Mouse (Mus musculus): ENCODE results near the gene Sohlh1. TPM values are rescaled to one million over a fixed set of nuclear protein-coding genes. Genes with fewer than 3 reads are reported as not detected.
A peak's percentile ranks its signal among the peaks of the same experiment; 100 is the strongest.
"Not testable (repeated sequence)": the region's sequence is repeated elsewhere in the genome, so short reads cannot be mapped to it uniquely, and the experiment has no call there.

Gene Sohlh1
- polyA plus RNA-seq, 1 experiment from 2014 or later = not detected

- H3K36me3 ChIP-seq (ENCODE audit: control insufficient read depth, insufficient read depth, low read length) = no peaks in the 10 kb centered on the region
- ATAC-seq (ENCODE audit: low FRiP score, low TSS enrichment) = no peak
These were observed 18.6 kb downstream of the Sohlh1 start for GRCm38 (mm10) chr2:25828344-25828947.

GRCm38 (mm10) chr2:25824751-25825150 is 22.3 kb downstream of the Sohlh1 start:
- H3K9ac ChIP-seq (replicated peaks; ENCODE audit: low read length) = no peak overlapping the region
- ATAC-seq (ENCODE audit: low FRiP score, low TSS enrichment) (no peak), DNase-seq (no peak)
- no peak overlapping the region for H3K4me3 ChIP-seq (replicated peaks; ENCODE audit: low read depth, low read length)
- H3K27ac ChIP-seq (replicated peaks; ENCODE audit: low read depth, low read length) = no peak overlapping the region
- H3K4me2 ChIP-seq (ENCODE audit: low read length) = no peak overlapping the region
- no peaks in the 10 kb centered on the region for H3K36me3 ChIP-seq (ENCODE audit: control insufficient read depth, insufficient read depth, low read length)
- no peaks in the 10 kb centered on the region for H3K9me3 ChIP-seq (ENCODE audit: control insufficient read depth, low read length)
- no peaks in the 10 kb centered on the region for H3K27me3 ChIP-seq (ENCODE audit: control insufficient read depth, insufficient read depth, low read length)
- 90% methylated on average over 3 of the region's 3 CpGs for WGBS
- no peaks in the 10 kb centered on the region for H3K4me1 ChIP-seq (ENCODE audit: control insufficient read depth, insufficient read depth, low read length)

More at GRCm38 (mm10) chr2:25828344-25828947, 18.6 kb downstream of the Sohlh1 start:
- H3K4me2 ChIP-seq (ENCODE audit: low read length) = no peak overlapping the region
- no peaks in the 10 kb centered on the region for H3K9me3 ChIP-seq (ENCODE audit: control insufficient read depth, low read length)
- H3K27me3 ChIP-seq (ENCODE audit: control insufficient read depth, insufficient read depth, low read length) = no peaks in the 10 kb centered on the region
- 77% methylated on average over 8 of the region's 8 CpGs for WGBS
- no peak overlapping the region for H3K4me3 ChIP-seq (replicated peaks; ENCODE audit: low read depth, low read length)
- no peak for DNase-seq
- H3K9ac ChIP-seq (replicated peaks; ENCODE audit: low read length) = no peak overlapping the region
- H3K27ac ChIP-seq (replicated peaks; ENCODE audit: low read depth, low read length) = no peak overlapping the region
- no peaks in the 10 kb centered on the region for H3K4me1 ChIP-seq (ENCODE audit: control insufficient read depth, insufficient read depth, low read length)

DNA sequence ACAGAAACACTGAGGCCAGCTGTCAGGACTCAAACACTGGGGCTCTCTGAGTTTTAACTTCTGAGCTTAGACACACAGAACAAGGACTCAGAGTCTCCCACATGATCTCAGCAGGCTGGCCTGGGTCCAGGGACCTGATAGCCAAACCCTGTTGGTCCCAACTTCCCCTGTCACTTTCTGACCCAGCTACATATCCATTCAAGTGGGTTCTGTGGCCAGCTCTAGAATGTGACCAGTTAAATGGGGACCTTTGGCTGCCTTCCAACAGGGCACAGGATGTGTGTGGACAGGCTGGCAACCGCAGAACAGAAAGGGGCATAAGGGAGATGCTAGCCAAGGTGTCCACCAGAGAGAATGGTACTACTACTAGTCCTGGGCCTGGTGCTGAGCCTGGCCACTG is 24.2 kb downstream of the Sohlh1 start, which contains the start of gene Lcn9:
TSS of gene Lcn9 (plus strand) at position 348 of the 400 bp plus-strand sequence.
- Histone ChIP-seq H3K36me3 (ENCODE audit: control insufficient read depth, insufficient read depth, low read length) (no peaks in the 10 kb centered on the region), H3K27ac (replicated peaks; ENCODE audit: low read depth, low read length) (no peak within 1 kb of the TSS), H3K9me3 (ENCODE audit: control insufficient read depth, low read length) (no peaks in the 10 kb centered on the region), H3K4me1 (ENCODE audit: control insufficient read depth, insufficient read depth, low read length) (no peaks in the 10 kb centered on the region), H3K9ac (replicated peaks; ENCODE audit: low read length) (no peak within 1 kb of the TSS), H3K27me3 (ENCODE audit: control insufficient read depth, insufficient read depth, low read length) (no peaks in the 10 kb centered on the region), H3K4me2 (ENCODE audit: low read length) (no peak within 1 kb of the TSS), H3K4me3 (replicated peaks; ENCODE audit: low read depth, low read length) (no peak within 1 kb of the TSS)
- WGBS = 77% methylated on average over 1 of the region's 1 CpGs
- ATAC-seq (ENCODE audit: low FRiP score, low TSS enrichment) (no peak), DNase-seq (no peak)

DNA sequence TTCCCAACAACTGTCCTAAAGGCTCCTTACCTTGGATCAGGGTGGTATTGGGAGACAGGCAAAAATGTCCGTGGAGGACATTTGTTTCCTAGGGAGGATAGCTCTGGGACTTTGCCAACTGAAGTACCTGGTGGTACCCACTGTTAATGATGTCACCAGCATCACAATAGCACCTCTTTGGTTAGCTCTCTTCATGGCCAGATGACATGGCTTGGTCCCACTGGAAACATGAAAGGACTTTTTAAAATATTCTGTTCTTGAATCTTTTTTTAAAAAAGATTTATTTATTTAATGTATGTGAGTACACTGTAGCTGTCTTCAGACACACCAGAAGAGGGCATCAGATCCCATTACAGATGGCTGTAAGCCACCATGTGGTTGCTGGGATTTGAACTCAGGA is 31.3 kb downstream of the Sohlh1 start, which contains the start of gene Glt6d1:
TSS of gene Glt6d1 (minus strand) at position 101 of the 400 bp plus-strand sequence.
- DNase-seq; H3K27me3 ChIP-seq (ENCODE audit: control insufficient read depth, insufficient read depth, low read length); H3K9me3 ChIP-seq (ENCODE audit: control insufficient read depth, low read length); ATAC-seq (ENCODE audit: low FRiP score, low TSS enrichment); H3K4me2 ChIP-seq (ENCODE audit: low read length); H3K4me3 ChIP-seq (replicated peaks; ENCODE audit: low read depth, low read length); H3K27ac ChIP-seq (replicated peaks; ENCODE audit: low read depth, low read length); H3K9ac ChIP-seq (replicated peaks; ENCODE audit: low read length); H3K36me3 ChIP-seq (ENCODE audit: control insufficient read depth, insufficient read depth, low read length); H3K4me1 ChIP-seq (ENCODE audit: control insufficient read depth, insufficient read depth, low read length): not testable (repeated sequence)
- WGBS = 81% methylated on average over 1 of the region's 1 CpGs

DNA sequence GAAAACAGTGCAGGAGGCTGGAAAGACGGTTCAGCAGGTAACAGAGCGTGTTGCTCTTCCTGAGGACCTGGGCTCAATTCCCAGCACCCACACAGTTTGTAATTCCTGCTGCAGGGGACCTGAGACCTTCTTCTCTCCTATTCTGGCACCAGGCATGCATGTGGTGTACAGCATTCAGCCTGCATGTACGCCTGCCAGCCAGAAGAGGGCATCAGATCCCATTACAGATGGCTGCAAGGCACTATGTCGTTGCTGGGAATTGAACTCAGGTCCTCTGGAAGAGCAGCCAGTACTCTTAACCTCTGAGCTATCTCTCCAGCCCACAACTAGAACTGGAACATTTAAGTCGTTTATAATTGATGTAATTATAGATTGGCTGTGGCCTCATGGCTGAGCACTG is 33.7 kb downstream of the Sohlh1 start:
- no peak for ATAC-seq (ENCODE audit: low FRiP score, low TSS enrichment)
- no peaks in the 10 kb centered on the region for H3K9me3 ChIP-seq (ENCODE audit: control insufficient read depth, low read length)
- H3K9ac ChIP-seq (replicated peaks; ENCODE audit: low read length) = no peak overlapping the region
- H3K36me3 ChIP-seq (ENCODE audit: control insufficient read depth, insufficient read depth, low read length) = no peaks in the 10 kb centered on the region
- no peak overlapping the region for H3K4me3 ChIP-seq (replicated peaks; ENCODE audit: low read depth, low read length)
- no peaks in the 10 kb centered on the region for H3K4me1 ChIP-seq (ENCODE audit: control insufficient read depth, insufficient read depth, low read length)
- WGBS = 84% methylated on average over 5 of the region's 5 CpGs
- no peak overlapping the region for H3K27ac ChIP-seq (replicated peaks; ENCODE audit: low read depth, low read length)
- no peak overlapping the region for H3K4me2 ChIP-seq (ENCODE audit: low read length)
- H3K27me3 ChIP-seq (ENCODE audit: control insufficient read depth, insufficient read depth, low read length) = no peaks in the 10 kb centered on the region
- DNase-seq = no peak

GRCm38 (mm10) chr2:25811711-25812110 is 35.3 kb downstream of the Sohlh1 start:
- DNase-seq (no peak), ATAC-seq (ENCODE audit: low FRiP score, low TSS enrichment) (no peak)
- Histone ChIP-seq H3K9me3 (ENCODE audit: control insufficient read depth, low read length) (no peaks in the 10 kb centered on the region), H3K27me3 (ENCODE audit: control insufficient read depth, insufficient read depth, low read length) (no peaks in the 10 kb centered on the region), H3K4me2 (ENCODE audit: low read length) (no peak overlapping the region), H3K9ac (replicated peaks; ENCODE audit: low read length) (no peak overlapping the region), H3K27ac (replicated peaks; ENCODE audit: low read depth, low read length) (no peak overlapping the region), H3K36me3 (ENCODE audit: control insufficient read depth, insufficient read depth, low read length) (no peaks in the 10 kb centered on the region), H3K4me1 (ENCODE audit: control insufficient read depth, insufficient read depth, low read length) (no peaks in the 10 kb centered on the region), H3K4me3 (replicated peaks; ENCODE audit: low read depth, low read length) (no peak overlapping the region)
- 78% methylated on average over 2 of the region's 2 CpGs for WGBS

DNA sequence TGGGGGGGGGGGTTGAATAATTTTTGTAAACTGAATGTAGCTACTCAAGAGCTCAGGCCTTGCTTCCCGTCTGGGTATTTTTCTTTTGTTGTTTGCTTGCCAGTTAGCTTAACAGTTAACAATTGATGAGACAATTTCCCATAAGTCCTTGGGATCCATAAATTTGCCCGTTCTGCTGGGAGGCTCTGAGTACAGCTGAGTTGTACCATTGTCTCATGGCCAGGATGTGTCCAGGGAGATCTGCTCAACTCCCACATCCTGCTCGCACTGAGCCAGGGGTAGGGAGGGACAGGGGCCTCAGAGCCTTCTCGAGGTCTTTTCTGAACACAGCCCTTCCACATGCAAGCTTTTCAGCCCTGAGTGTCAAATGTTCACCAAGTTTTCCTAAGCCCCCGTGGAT is 49.0 kb downstream of the Sohlh1 start:
- 27% methylated on average over 5 of the region's 5 CpGs for WGBS
- no peak overlapping the region for H3K4me3 ChIP-seq (replicated peaks; ENCODE audit: low read depth, low read length)
- H3K4me2 ChIP-seq (ENCODE audit: low read length) = no peak overlapping the region
- ATAC-seq (ENCODE audit: low FRiP score, low TSS enrichment) (no peak), DNase-seq (no peak)
- no peaks in the 10 kb centered on the region for H3K4me1 ChIP-seq (ENCODE audit: control insufficient read depth, insufficient read depth, low read length)
- no peaks in the 10 kb centered on the region for H3K9me3 ChIP-seq (ENCODE audit: control insufficient read depth, low read length)
- H3K27me3 ChIP-seq (ENCODE audit: control insufficient read depth, insufficient read depth, low read length) = no peaks in the 10 kb centered on the region
- H3K9ac ChIP-seq (replicated peaks; ENCODE audit: low read length) = no peak overlapping the region
- H3K27ac ChIP-seq (replicated peaks; ENCODE audit: low read depth, low read length) = no peak overlapping the region
- H3K36me3 ChIP-seq (ENCODE audit: control insufficient read depth, insufficient read depth, low read length) = no peaks in the 10 kb centered on the region

DNA sequence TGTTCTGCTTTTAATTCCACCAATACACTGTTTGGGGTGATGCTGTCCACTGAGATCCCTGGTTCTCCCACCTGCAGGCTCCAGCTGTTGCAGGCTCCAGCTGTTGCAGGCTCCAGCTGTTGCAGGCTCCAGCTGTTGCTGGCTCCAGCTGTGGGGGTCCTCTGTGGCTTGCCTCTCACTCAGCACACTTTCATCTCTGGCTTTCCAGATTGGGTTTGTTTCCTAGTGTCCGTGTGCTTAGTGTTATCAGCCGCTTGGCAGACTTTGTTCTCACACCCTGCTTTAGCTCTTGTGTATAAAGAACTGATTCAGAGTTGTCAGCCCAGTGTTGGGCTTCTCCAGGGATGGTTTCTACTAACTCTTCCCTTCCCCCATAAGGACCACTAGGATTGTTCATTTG is 49.4 kb downstream of the Sohlh1 start:
- no peak overlapping the region for H3K4me3 ChIP-seq (replicated peaks; ENCODE audit: low read depth, low read length)
- no peak overlapping the region for H3K4me2 ChIP-seq (ENCODE audit: low read length)
- H3K36me3 ChIP-seq (ENCODE audit: control insufficient read depth, insufficient read depth, low read length) = no peaks in the 10 kb centered on the region
- ATAC-seq (ENCODE audit: low FRiP score, low TSS enrichment) = no peak
- H3K9ac ChIP-seq (replicated peaks; ENCODE audit: low read length) = no peak overlapping the region
- no peaks in the 10 kb centered on the region for H3K9me3 ChIP-seq (ENCODE audit: control insufficient read depth, low read length)
- WGBS = 41% methylated on average over 2 of the region's 2 CpGs
- H3K27me3 ChIP-seq (ENCODE audit: control insufficient read depth, insufficient read depth, low read length) = no peaks in the 10 kb centered on the region
- H3K4me1 ChIP-seq (ENCODE audit: control insufficient read depth, insufficient read depth, low read length) = no peaks in the 10 kb centered on the region
- peak; percentile 19 for DNase-seq
- H3K27ac ChIP-seq (replicated peaks; ENCODE audit: low read depth, low read length) = no peak overlapping the region
